Mouse (Mus musculus) cerebellum, adult 2 months (tissue): Measurements from ENCODE around the gene Ifnb1.

Source experiments
- CTCF ChIP-seq: fragments of 200-500 bp; IDR thresholded peaks from 2 replicates; pipeline ENCODE4 v1.5.1; 2011; ENCODE audit warnings: low read depth, mild to moderate bottlenecking, control low read depth, low read length, moderate library complexity, borderline replicate concordance; ENCODE audit not compliant: insufficient read depth
- POLR2A ChIP-seq: fragments of 200-500 bp; IDR thresholded peaks from 2 replicates; pipeline ENCODE4 v1.6.1; 2011; ENCODE audit warnings: low read length, control low read depth, borderline replicate concordance; ENCODE audit not compliant: insufficient read depth

- TF ChIP-seq CTCF (no peak), POLR2A (no peak)
Measured at GRCm38 (mm10) chr4:88476511-88477210, 45.9 kb downstream of the Ifnb1 start.
